Mouse (Mus musculus): ENCODE measurements at regions not wholly inside any gene's neighbourhood (a gene's known extent, or its start where the extent isn't known, plus 50 kb on each side); places are given as distances from the start of the nearest gene placed in this dataset.

DNA sequence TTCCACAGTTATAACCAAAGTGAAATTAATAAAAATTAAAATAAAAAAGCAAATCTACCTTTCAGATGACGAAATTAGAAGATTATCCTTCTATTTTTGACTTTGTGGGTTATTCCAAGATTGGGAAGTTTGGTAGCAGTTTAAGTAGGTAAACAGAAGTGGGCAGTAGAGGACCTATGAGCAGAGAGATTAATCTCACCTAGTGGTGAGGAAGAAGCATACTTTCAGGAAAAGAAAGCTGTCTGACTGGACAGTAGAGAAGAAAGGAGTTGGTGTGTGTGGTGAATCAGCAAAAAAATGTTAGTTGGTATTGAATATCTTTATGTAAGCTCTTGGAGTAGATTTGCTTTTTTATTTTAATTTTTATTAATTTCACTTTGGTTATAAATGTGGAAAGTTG is 194.4 kb upstream of the Kit start:
- TF ChIP-seq SMC3 (IDR thresholded peaks at IDR 0.05; ENCODE audit: low read depth, low read length) (peak; percentile 66), RAD21 (IDR thresholded peaks at IDR 0.05; ENCODE audit: low read depth, low read length) (peak; percentile 55), NELFE (IDR thresholded peaks at IDR 0.05; ENCODE audit: low read depth, low read length) (no peak), CTCF (IDR thresholded peaks at IDR 0.05 in 2 of 3, conservative IDR thresholded peaks at IDR 0.05 in 1 of 3; ENCODE audit: control insufficient read depth in 1 of 3, insufficient read depth in 1 of 3, low read depth in 2 of 3, low read length in 3 of 3, poor library complexity in 1 of 3, severe bottlenecking in 1 of 3) (peak in 2 of 3 experiments; percentile 22 to 69; a peak in 4 of 6 replicates), MAFK (IDR thresholded peaks at IDR 0.05; ENCODE audit: borderline replicate concordance, low read depth, low read length) (no peak), ZC3H11A (IDR thresholded peaks at IDR 0.05; ENCODE audit: low read depth, low read length) (peak; percentile 64)
- Histone ChIP-seq H3K27ac (ENCODE audit: control insufficient read depth, low read depth, low read length) (no peak overlapping the region), H3K79me2 (ENCODE audit: control insufficient read depth, insufficient read depth, low read length, poor library complexity) (no peaks in the 10 kb centered on the region), H3K9ac (ENCODE audit: control insufficient read depth, low read depth, low read length, poor library complexity, severe bottlenecking) (no peak overlapping the region), H3K27me3 (ENCODE audit: control insufficient read depth in 1 of 2, insufficient read depth in 2 of 2, low read length in 2 of 2) (no peaks in the 10 kb centered on the region), H3K9me3 (replicated peaks; ENCODE audit: insufficient read depth, low read length) (no peaks in the 10 kb centered on the region), H3K36me3 (ENCODE audit: control insufficient read depth in 1 of 2, insufficient read depth in 2 of 2, low read length in 2 of 2) (no peaks in the 10 kb centered on the region), H3K4me3 (ENCODE audit: control insufficient read depth in 1 of 2, insufficient read depth in 1 of 2, low read depth in 2 of 2, low read length in 2 of 2) (no peak overlapping the region), H3K4me1 (ENCODE audit: control insufficient read depth in 1 of 2, insufficient read depth in 2 of 2, low read length in 2 of 2) (no peaks in the 10 kb centered on the region)
- DNase-seq (ENCODE audit: low read depth, low spot score): peak; percentile 28

DNA sequence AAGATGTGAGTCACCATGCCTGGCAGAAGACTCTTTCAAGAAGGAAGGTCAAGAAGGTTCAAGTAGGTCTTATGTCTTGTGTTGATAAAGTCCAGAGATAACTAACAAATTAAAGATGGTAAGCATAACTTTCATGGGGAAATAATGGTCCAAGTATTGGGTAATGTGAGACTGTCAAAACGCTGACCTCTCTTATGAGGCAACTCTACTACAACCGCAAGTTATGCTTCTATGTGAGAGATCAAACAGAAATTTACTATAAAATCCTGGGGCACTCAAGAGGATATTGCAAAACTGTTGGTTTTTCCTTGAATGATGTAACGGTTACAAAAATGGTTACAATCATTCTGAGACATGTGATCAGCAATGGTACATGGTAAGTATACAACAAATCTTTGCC is 192.6 kb upstream of the Kit start:
- DNase-seq (ENCODE audit: low read depth, low spot score): no peak
- H3K4me1 ChIP-seq (ENCODE audit: control insufficient read depth in 1 of 2, insufficient read depth in 2 of 2, low read length in 2 of 2): no peaks in the 10 kb centered on the region
- H3K36me3 ChIP-seq (ENCODE audit: control insufficient read depth in 1 of 2, insufficient read depth in 2 of 2, low read length in 2 of 2): no peaks in the 10 kb centered on the region
- TF ChIP-seq HCFC1 (IDR thresholded peaks at IDR 0.05; ENCODE audit: low read depth, low read length) (no peak), MAX (IDR thresholded peaks at IDR 0.05; ENCODE audit: low read length) (no peak), TAL1 (IDR thresholded peaks at IDR 0.05; ENCODE audit: low read length) (no peak), GATA1 (IDR thresholded peaks at IDR 0.05; ENCODE audit: low read depth, low read length) (no peak), ZNF384 (IDR thresholded peaks at IDR 0.05; ENCODE audit: low read depth, low read length) (no peak), CTCF (IDR thresholded peaks at IDR 0.05 in 2 of 3, conservative IDR thresholded peaks at IDR 0.05 in 1 of 3; ENCODE audit: control insufficient read depth in 1 of 3, insufficient read depth in 1 of 3, low read depth in 2 of 3, low read length in 3 of 3, poor library complexity in 1 of 3, severe bottlenecking in 1 of 3) (no peak), UBTF (IDR thresholded peaks at IDR 0.05; ENCODE audit: borderline replicate concordance, insufficient read depth, low read depth, low read length) (no peak), MXI1 (IDR thresholded peaks at IDR 0.05; ENCODE audit: low read depth, low read length) (no peak), KAT2A (conservative IDR thresholded peaks at IDR 0.05; ENCODE audit: low read depth, low read length) (no peak)
- H3K27me3 ChIP-seq (ENCODE audit: control insufficient read depth in 1 of 2, insufficient read depth in 2 of 2, low read length in 2 of 2): no peaks in the 10 kb centered on the region
- H3K9ac ChIP-seq (ENCODE audit: control insufficient read depth, low read depth, low read length, poor library complexity, severe bottlenecking): no peak overlapping the region
- H3K4me3 ChIP-seq (ENCODE audit: control insufficient read depth in 1 of 2, insufficient read depth in 1 of 2, low read depth in 2 of 2, low read length in 2 of 2): no peak overlapping the region
- H3K9me3 ChIP-seq (replicated peaks; ENCODE audit: insufficient read depth, low read length): no peaks in the 10 kb centered on the region
- no peak overlapping the region for H3K27ac ChIP-seq (ENCODE audit: control insufficient read depth, low read depth, low read length)
- no peaks in the 10 kb centered on the region for H3K79me2 ChIP-seq (ENCODE audit: control insufficient read depth, insufficient read depth, low read length, poor library complexity)

- no peak overlapping the region for H3K9ac ChIP-seq (ENCODE audit: control insufficient read depth, low read depth, low read length, poor library complexity, severe bottlenecking)
- TF ChIP-seq UBTF (IDR thresholded peaks at IDR 0.05; ENCODE audit: borderline replicate concordance, insufficient read depth, low read depth, low read length) (no peak), MYC (IDR thresholded peaks at IDR 0.05; ENCODE audit: low read depth, low read length) (no peak), MXI1 (IDR thresholded peaks at IDR 0.05; ENCODE audit: low read depth, low read length) (no peak), ETS1 (IDR thresholded peaks at IDR 0.05; ENCODE audit: low read depth, low read length) (no peak), SIN3A (IDR thresholded peaks at IDR 0.05; ENCODE audit: low read length) (no peak), MAZ (IDR thresholded peaks at IDR 0.05; ENCODE audit: low read depth, low read length) (no peak), ZKSCAN1 (IDR thresholded peaks at IDR 0.05; ENCODE audit: low read depth, low read length) (no peak), E2F4 (IDR thresholded peaks at IDR 0.05; ENCODE audit: borderline replicate concordance, low read depth, low read length) (no peak), MYB (IDR thresholded peaks at IDR 0.05; ENCODE audit: low read depth, low read length) (no peak), TBP (IDR thresholded peaks at IDR 0.05; ENCODE audit: low read depth, low read length) (no peak), BHLHE40 (IDR thresholded peaks at IDR 0.05; ENCODE audit: borderline replicate concordance, low read depth, low read length) (no peak), CTCF (IDR thresholded peaks at IDR 0.05 in 2 of 3, conservative IDR thresholded peaks at IDR 0.05 in 1 of 3; ENCODE audit: control insufficient read depth in 1 of 3, insufficient read depth in 1 of 3, low read depth in 2 of 3, low read length in 3 of 3, poor library complexity in 1 of 3, severe bottlenecking in 1 of 3) (no peak), CHD2 (IDR thresholded peaks at IDR 0.05; ENCODE audit: low read length) (no peak), NELFE (IDR thresholded peaks at IDR 0.05; ENCODE audit: low read depth, low read length) (no peak), MAFK (IDR thresholded peaks at IDR 0.05; ENCODE audit: borderline replicate concordance, low read depth, low read length) (no peak), KAT2A (conservative IDR thresholded peaks at IDR 0.05; ENCODE audit: low read depth, low read length) (no peak)
- H3K4me3 ChIP-seq (ENCODE audit: control insufficient read depth in 1 of 2, insufficient read depth in 1 of 2, low read depth in 2 of 2, low read length in 2 of 2): no peak overlapping the region
Measured at GRCm38 (mm10) chr5:75387886-75388454, 186.7 kb upstream of the Kit start.

More at GRCm38 (mm10) chr5:75387886-75388454, 186.7 kb upstream of the Kit start:
- Histone ChIP-seq H3K79me2 (ENCODE audit: control insufficient read depth, insufficient read depth, low read length, poor library complexity) (no peaks in the 10 kb centered on the region), H3K27ac (ENCODE audit: control insufficient read depth, low read depth, low read length) (no peak overlapping the region), H3K27me3 (ENCODE audit: control insufficient read depth in 1 of 2, insufficient read depth in 2 of 2, low read length in 2 of 2) (no peaks in the 10 kb centered on the region), H3K4me1 (ENCODE audit: control insufficient read depth in 1 of 2, insufficient read depth in 2 of 2, low read length in 2 of 2) (no peaks in the 10 kb centered on the region), H3K36me3 (ENCODE audit: control insufficient read depth in 1 of 2, insufficient read depth in 2 of 2, low read length in 2 of 2) (no peaks in the 10 kb centered on the region), H3K9me3 (replicated peaks; ENCODE audit: insufficient read depth, low read length) (no peaks in the 10 kb centered on the region)
- no peak for DNase-seq (ENCODE audit: low read depth, low spot score)

Measured in MEL (cell line).